Mouse (Mus musculus) cerebellum, postnatal 10 days (tissue): ENCODE measurements around the gene Ckm.

Source experiments
- DNase-seq, 2 experiments: peaks; one replicate each; pipeline ENCODE4 v3.0.0; 2021; ENCODE audit warnings: mixed read lengths in 2 of 2

Gene Ckm

DNA sequence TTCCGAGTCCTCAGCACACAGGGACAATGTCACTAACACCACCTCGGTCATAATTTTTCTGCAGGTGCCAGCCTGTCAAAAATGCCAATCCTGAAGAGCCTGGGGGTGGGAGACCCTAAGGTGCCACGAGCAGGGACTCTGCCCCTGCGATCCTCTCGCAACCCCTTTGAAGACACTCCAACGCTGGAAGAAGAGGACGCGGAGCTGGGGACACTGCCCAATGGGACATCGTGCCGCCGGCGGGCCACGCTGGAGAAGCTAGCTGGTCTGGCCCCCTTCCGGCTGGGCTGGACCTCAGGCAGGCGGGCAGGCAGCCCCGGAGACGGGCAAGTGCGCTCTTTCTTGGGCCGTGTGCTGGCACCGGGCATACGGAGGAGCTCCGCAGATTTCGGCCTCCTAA, 64.8 kb downstream of the Ckm start:
- no peak for DNase-seq

DNA sequence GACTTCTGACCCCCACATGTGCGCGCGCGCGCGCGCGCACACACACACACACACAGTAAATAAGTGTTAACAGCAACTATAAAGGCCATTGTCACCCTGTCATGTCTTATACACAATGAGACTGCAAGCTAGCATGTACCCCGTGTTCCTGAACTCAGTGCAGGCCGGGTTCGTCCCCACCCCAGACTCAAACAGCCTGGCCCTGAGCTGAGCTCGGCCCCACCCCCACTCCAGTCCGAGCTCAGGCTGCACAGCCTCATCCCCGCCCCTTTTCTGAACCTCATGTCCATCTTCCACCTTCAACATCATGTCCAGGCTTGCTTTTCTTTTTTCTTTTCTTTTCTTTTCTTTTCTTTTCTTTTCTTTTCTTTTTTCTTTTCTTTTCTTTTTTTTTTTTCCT, 65.7 kb downstream of the Ckm start:
- no peak for DNase-seq

DNA sequence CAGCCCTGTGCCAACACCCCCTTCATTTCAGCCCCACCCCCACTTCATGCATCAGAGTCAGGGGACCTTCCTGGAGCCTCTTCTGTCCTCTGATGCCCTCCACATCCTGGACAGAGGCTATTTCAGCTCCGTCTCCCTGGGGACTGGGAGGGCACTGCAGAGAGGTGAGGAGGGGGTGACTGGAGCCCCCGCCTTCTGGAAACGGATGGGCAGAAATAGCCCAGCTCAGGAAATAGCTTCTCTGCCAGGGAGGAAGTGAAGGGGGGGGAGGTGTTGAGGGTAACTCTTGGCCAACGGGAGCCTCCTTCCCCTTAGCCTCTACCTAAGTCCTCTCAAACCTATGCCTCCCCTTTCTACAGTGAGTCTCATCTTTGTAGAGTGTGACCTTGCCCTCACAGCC, 67.8 kb downstream of the Ckm start:
- no peak for DNase-seq
